Mouse (Mus musculus) heart, adult 2 months (tissue): Measurements from ENCODE around the gene Mxra7.

Experiments
- CTCF ChIP-seq: fragments of 200-600 bp; IDR thresholded peaks from 2 replicates; pipeline ENCODE4 v1.8.1; 2022; ENCODE audit warnings: antibody characterized with exemption, mild to moderate bottlenecking, moderate library complexity
- EP300 ChIP-seq: fragments of 200-500 bp; IDR thresholded peaks from 2 replicates; pipeline ENCODE4 v1.6.1; 2011; ENCODE audit warnings: low read depth, low read length, control low read depth; ENCODE audit not compliant: insufficient read depth
- POLR2A ChIP-seq: fragments of 200-500 bp; IDR thresholded peaks from 2 replicates; pipeline ENCODE4 v1.6.1; 2011; ENCODE audit warnings: mild to moderate bottlenecking, low read depth, low read length, control low read depth; ENCODE audit not compliant: insufficient read depth

- TF ChIP-seq CTCF (no peak), EP300 (no peak), POLR2A (no peak)
Measured at GRCm38 (mm10) chr11:116822215-116822614, 5.6 kb downstream of the Mxra7 start.
